Mouse (Mus musculus): ENCODE measurements around the gene Rprd2.

Gene Rprd2

DNA sequence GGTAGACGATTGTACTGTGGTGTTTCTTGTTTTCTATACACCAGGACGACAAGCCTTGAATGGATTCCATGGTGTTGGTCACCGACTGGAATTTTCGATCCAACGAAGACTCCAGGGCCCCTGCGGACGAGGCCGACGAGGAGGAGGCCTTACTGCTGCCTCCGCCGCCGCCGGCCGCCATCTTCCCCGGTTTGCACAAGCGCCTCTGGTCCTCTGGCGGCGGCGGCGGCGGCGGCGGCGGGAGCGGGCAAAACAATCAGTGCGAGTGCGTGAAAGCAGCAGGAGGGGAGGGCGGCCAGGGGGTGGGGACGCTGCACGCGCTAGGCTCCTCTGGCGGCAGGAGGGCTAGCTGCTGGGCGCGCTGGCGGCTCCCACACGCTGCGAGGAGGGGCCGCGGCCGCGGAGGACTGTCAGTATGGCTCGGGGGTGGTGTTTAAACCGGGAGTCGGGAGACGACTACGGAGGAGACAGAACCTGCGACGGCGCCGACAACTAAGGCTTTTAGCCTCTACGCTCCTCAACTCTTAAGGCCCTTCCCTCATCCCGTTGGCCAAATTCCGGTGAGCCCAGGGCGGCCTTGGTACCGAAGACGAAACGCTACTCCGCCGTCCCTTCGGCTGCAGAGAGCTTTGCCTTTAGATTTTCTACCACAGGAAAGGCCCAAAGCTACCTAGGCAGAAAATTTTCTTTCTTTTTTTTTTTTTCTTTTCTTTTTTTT, at the start of gene Rprd2:
TSS of gene Rprd2 (minus strand) at position 293 of the 718 bp plus-strand sequence.
- WGBS, result under 1% methylated on average over 60 of the region's 60 CpGs

DNA sequence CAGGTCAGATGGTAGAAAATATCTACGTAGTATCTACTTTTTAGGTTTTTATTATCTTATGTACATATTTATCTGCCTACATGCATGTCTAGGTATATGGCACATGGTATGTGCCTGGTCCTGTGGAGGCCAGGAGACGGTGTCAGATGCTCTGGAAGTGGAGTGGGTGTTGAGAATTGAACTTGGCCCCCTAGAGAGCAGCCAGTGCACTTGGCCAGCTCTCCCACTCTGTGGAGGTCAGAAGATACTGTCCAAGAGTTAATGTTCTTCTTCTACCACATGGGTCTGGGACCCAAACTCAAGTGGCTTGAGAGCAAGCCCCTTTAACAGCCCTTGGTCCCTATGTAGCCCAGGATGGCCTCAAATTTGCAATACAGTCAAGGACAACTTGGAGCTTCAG, 48.7 kb upstream of the Rprd2 start:
- 94% methylated on average over 2 of the region's 2 CpGs for WGBS

DNA sequence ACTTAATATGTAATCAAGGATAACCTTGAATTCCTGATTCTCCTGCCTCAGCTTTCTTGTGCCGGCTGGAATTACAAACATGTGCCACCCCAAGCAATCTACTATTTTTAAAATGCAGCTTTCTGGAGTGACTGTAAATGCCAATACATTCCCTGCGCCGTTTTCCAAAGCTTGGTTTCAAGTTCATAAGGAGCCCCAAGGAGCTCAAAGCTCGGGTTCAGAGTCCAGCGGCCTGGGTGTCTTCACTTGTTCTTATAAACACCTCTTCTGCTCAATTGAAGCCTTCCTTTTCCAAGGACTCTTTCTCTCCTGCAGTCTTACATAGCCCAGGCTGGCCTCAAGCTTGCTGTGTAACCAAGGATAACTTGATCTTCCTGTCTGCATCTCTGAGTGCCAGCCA, 47.4 kb upstream of the Rprd2 start:
- 55% methylated on average over 5 of the region's 5 CpGs for WGBS

DNA sequence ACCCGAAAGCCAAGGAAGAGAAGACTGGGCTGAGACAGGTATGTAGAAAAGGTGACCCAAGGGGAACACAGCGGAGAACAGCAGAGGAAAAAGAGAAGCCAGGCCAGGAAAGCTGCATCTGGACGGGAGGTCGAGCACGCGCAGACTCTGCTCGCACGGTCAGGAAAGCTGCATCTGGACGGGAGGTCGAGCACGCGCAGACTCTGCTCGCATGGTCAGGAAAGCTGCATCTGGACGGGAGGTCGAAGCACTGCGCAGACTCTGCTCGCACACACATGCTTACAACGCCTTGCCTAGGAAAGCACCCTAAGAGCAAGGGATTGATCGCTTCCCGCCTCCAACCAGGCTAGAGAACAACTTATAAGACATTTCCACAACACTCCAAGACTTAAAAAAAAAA, 46.9 kb upstream of the Rprd2 start:
- 85% methylated on average over 20 of the region's 20 CpGs for WGBS

DNA sequence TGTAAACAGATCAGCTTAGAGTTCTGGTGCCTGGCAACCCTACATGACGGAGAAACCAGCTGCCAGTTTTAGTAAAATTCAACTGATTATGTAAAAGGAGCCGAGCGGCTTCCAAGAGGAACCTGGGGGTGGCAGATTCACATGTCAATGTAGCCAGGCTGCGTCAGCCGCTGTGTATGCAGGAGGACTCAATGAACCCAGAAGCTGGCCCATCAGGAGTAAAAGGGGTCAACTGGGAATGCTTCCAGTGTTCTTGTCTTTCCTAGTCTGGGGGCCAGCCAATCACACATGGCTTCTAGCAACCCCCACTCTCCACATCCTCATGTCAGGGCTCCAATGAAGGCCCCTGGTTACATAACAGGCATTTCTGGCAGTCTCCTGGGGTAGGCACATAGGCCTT, 46.4 kb upstream of the Rprd2 start:
- WGBS, result 38% methylated on average over 5 of the region's 5 CpGs

DNA sequence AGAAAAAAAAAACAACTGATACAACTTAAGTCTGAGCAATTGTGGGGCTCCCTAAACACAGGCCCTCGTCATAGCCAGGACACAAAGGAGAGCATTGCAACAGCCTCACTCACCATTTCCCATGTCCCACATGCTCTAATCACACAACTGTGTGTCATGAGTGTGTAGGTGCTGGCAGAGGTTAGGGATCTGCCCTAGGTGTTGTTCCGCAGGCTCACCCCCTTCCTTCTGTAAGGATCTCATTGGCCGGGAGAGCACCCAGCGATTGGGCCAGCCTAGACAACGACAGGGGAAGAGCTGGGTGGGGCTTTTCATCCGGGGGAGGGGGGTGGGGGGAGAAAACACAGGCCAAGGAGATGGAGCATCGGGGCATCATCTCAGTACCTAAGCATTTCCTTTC, 44.9 kb upstream of the Rprd2 start:
- WGBS, result 67% methylated on average over 7 of the region's 7 CpGs

DNA sequence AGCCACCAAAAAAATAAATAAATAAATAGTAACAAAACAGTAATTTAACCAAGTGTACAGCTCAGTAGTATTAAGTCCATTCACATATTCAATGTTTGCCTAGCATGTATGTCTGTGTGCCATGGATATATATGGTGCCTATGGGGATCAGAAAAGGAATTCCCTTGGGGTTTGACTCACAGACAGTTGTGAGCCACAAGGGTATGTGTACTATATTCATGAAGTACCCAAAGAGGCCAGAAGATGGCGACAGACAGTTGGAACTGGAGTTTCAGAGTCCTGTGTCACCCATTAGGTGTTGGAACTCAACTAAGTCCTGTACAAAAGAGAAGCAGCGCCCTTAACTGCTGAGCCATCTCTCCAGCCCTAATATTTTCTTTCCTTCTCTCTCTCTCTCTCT, 43.1 kb upstream of the Rprd2 start:
- 34% methylated on average over 2 of the region's 2 CpGs for WGBS

DNA sequence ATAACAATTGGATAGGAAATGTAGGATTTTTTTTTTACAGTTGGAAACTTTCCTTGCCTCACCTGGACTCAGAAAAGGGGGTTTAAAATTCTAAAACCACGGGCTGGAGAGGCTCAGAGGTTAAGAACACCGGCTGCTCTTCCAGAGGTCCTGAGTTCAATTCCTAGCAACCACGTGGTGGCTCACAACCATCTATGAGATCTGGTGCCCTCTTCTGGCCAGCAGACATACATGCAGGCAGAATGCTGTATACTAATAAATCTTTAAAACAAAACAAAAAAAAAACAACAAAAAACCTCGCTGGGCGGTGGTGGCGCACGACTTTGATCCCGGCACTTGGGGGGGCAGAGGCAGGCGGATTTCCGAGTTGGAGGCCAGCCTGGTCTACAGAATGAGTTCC, 42.6 kb upstream of the Rprd2 start:
- 76% methylated on average over 10 of the region's 10 CpGs for WGBS

DNA sequence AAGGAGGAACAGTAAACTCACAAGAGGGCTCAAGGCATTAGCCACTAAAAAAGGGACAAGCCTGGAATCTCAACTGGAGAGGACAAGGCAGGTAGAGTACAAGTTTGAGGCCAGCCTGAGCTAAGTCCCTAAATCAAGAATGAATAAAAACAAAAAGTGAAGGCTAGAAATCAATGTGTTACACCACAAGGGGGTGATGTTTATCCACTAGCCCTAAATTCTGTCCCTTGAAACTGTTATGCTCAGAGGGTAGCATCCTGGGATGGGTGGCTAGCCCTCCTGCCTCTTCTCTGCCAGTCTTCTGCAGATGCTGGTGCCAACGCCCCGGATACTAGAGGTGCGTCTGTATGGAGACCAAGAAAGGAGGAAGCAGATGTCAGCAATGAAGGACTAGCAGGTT, 41.7 kb upstream of the Rprd2 start:
- 84% methylated on average over 3 of the region's 3 CpGs for WGBS

DNA sequence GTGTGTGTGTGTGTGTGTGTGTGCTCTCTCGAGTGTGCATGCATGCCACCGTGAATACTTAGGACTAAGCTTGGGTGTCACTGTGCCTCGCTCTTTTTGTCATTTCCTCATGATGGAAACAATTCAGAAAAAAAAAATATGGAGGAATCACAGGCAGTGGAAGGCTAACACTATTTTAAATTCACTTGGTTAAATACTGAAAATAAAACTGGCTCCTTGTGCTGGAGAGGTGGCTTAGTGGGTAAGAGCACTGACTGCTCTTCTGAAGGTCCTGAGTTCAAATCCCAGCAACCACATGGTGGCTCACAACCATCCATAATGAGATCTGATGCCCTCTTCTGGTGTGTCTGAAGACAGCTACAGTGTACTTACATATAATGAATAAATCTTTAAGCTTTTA, 39.6 kb upstream of the Rprd2 start:
- 74% methylated on average over 3 of the region's 3 CpGs for WGBS

DNA sequence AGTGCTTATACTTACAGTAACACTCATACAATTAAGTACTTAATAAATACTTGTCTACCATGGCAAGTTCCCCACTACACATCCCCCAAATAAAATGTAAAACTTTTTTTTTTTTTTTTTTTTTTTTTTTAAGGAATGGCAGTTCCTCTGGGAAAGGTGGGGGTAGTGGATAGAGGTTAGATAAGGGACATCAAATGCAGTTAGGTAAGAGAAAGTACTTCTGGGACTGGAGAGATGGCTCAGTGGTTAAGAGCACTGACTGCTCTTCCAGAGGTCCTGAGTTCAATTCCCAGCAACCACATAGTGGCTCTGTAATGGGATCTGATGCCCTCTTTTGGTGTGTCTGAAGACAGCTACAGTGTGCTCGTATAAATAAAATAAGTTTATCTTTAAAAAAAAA, 38.4 kb upstream of the Rprd2 start:
- 93% methylated on average over 1 of the region's 1 CpGs for WGBS

DNA sequence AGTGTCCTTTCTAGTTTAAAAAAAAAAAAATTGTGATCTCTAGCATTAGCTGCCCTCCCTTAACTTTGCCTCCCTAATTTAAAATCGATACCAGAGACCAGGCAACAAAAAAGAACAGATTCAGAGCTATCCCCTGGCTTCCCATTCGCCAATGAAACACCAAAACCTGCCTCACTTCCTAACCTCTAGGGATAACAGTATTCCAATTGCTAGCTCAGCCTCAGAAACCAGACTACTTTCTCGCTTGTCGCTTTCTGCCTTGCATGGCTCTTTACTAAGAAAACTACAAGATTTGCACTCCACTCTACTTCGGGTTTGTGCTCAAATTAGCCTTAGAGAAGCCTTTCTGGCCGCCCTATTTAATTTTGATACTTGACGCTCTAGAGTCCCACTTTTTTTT, 37.5 kb upstream of the Rprd2 start:
- WGBS, result 8% methylated on average over 7 of the region's 7 CpGs

DNA sequence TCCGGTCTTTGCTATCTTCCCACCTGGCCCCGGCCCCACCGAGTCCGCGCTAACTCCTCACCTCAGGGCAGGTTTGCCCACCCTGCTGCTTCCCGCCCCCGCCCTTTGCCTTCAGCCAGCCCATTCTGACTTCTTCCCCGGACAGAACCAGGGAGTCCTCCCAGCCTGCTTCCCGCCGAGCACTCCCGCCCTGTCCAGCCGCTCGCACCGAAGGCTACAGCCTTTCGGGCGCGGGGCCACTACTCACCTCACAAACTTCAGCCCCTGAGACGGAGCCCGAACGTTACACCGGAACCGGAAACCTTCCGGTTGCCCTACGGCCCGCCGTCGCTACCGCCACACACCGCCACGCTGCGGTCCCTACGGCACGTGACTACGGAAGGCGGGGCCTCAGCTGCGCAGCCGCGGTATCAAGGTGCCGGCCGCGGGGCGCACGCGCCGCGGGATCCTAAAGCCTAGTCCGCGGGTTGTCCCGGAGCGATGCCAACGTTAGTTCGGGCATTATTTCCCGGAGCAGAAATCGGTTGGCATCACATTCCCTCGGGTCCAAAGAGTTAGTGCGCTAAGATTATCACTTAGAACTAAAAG, 36.9 kb upstream of the Rprd2 start, which contains the start of gene Prpf3:
TSS of gene Prpf3 (minus strand) at position 384 of the 588 bp plus-strand sequence.
- under 1% methylated on average over 56 of the region's 56 CpGs for WGBS

DNA sequence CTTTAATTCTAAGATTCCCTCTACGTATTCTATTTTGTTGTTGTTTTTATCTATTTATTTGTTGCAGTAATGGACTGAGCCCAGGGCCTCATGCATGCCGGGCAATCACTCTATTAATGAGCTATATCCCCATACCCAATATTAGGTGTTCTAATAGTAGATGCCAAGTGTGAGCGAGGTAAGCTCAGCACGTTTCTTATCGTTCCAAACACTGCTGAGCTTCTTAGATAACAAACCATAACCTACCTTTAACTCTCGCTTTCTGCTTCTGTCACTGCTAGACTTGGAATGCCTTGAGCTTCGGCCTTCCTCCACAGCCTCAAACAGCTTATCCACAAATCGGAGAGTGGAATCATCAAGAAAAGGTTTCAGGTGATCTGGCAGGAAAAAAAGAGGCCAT, 32.7 kb upstream of the Rprd2 start:
- WGBS, result 95% methylated on average over 8 of the region's 8 CpGs

DNA sequence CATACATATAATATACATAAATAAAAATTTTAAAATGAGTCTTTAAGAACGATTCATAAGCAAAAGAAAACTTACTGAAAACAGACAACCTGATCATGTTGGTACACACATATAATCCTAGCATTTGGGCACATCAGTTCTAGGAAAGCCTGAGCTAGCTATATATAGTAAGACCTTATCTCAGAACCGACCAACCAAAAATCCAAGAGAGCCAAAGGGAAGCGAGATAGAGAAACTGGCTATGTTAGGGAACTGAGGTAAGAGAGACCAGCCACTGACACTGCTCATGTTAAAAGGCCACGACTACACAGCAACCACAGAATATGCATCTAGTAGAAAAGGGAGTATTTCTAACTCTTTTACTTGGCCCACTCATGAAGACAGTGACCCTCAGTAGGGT, 31.9 kb upstream of the Rprd2 start:
- 80% methylated on average over 4 of the region's 4 CpGs for WGBS

DNA sequence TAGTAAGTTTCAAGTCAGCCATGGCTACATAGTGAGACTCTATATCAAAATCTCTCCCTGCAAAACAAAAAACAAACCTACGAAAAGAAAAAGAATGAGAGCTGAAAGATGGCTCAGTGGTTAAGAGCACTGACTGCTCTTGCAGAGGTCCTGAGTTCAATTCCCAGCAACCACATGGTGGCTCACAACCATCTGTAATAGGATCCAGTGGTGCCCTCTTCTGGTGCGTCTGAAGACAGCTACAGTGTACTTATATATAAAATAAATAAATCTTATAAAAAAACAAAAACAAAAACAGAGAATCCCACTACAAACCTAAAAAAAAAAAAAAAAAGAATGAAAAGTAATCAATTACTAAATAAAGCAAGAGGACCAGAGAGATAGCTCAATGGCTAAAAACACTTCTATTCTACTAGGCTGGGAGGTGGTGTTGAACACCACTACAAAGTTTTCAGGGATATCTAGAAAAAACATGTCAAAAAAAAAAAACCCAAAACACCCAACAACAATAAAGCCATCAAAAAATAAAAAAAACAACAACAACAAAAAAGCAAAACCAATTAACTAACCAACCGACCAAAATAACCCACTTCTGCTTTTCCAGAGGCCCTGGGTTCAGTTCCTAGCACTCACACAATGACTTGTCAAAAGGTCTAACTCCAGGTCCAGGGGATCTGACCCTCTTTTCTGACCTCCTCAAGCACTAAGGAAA, 24.0 kb upstream of the Rprd2 start:
- 81% methylated on average over 3 of the region's 3 CpGs for WGBS

DNA sequence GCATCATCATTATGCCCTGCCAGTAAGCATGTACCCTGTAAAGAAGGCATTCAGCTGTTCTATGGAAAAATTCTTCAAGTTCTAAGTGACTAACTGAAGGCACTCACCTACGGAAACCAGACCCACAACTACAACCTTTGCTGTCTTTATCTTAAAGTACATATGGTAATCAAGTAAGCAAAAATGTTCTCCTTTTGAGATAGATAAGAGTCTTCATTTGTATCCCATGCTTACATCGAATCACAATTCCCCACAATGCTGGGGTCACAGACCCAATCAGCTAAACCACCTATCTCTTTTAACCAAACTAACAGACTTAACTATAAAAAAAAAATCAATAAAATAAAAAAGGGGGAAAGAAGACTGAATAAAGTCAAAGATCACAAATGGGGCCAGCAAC, 20.6 kb upstream of the Rprd2 start:
- WGBS, result 95% methylated on average over 2 of the region's 2 CpGs

DNA sequence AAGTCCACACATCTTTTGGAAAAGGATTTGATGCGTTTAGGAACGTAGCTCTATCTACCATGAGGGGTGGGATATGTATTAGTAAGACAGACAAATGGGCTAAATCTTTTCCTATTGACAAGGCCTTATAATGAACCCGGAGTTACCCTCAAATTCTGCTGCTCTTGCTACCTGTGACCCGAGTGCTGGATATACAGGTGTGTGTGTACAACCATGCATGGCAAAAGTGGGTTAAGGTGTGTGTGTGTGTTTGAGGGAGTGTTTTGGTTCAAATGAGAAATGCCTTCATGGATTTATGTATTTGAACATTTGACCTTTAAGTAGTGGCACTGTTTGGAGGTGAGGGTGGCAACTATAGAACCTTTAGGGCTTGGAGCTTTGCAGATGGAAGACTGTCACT, 10.4 kb upstream of the Rprd2 start:
- 99% methylated on average over 4 of the region's 4 CpGs for WGBS

DNA sequence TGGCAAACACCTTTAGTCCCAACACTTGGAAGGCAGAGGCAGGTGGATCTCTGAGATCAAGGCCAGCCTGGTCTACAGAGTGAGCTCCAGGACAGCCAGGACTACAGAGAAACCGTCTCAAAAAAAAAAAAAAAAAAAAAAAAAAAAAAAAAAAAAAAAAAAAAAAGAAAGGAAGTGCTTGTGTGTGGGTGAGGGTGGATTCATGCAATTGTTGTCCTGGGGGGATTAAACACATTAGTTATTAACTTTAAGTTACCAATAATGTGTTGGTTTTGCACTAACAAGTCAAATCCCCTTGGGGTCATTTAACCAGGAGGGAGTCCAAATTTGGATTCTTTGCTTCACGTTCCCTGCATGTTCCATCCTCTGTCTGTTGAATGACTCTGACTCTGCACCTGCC, 7.6 kb upstream of the Rprd2 start:
- WGBS, result 76% methylated on average over 2 of the region's 2 CpGs

DNA sequence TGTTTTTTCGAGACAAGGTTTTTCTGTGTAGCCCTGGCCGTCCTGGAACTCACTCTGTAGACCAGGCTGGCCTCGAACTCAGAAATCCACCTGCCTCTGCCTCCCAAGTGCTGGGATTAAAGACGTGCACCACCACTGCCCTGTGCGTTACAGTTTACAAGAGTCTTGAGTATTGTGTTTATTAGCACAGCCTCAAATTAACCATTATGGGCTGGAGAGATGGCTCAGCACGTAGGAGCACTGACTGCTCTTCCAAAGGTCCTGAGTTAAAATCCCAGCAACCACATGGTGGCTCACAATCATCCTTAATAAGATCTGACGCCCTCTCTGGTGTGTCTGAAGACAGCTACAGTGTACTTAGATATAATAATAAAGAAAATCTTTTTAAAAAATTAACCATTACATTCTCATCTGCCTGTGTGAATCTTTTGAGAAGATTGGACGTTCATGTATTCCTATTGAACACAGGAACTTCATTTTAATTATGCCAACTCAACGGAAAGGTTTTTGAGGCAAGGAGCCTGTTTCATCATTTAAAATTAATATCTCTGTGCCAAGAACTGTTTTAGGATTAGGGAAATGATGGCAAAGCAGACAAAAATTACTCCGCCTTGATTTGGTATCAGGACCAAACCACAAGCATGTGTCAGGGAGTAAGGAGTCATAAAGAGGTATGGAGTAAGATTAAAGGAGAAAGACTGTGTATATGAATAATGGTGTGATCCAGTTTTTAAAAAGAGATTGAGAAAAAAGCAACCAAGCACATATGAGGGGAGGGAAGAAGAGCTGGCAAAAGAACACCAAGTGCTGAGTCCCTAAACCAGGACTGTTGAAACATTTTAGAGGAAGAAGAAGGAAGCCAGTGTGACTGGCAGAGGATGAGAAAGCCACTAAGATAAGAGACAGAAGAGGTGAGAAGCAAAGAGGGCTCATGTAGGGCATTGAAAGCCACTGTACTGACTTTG, 1.7 kb upstream of the Rprd2 start:
- WGBS, result 22% methylated on average over 10 of the region's 10 CpGs

DNA sequence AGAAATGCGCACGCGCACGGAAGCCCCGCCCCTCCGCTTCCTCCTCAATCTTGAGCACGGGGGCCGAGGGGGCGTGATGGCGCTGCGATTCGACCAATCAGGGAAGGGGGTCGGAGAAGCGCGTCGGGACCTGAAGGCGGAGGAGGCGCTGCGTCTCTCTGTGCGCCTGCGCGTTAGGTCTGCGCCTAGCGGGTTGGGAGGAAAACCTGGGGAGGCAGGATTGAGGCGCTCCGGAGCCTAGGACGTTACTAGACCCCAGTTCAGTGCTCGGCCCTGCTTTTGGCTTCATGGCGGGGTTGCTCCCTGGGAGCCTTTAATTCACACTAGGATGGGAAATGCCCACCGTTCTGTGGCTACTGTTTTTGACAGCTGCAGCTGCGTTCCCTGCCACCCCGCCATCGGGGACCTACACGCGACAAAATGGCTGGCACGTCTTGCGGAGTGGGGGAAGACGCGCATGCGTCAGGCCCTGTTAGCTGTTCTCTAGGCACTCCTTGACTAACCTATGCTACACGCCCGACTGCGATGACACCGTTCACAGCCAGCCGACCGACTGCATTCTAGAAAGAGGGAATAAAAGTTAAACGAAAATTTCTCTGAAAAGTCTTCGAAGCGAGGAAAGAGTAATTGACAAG, 805 bp upstream of the Rprd2 start:
- under 1% methylated on average over 49 of the region's 49 CpGs for WGBS

Measured in cerebral cortex, adult 2 months (tissue).